Mouse (Mus musculus) CH12.LX (cell line): Measurements from ENCODE around the gene Mrtfa.

Source experiments
- BHLHE40 ChIP-seq: IDR thresholded peaks from 2 replicates; pipeline ENCODE4 v1.6.1; 2011; ENCODE audit warnings: mild to moderate bottlenecking, low read depth, low read length, improper control_type of control experiment
- CHD2 ChIP-seq: IDR thresholded peaks from 2 replicates; pipeline ENCODE4 v1.6.1; 2011; ENCODE audit warnings: low read length, improper control_type of control experiment
- CTCF ChIP-seq, 2 experiments: IDR thresholded peaks in 1 of 2; conservative IDR thresholded peaks in 1 of 2; 2 replicates each; pipeline ENCODE4 v1.5.1; 2011 to 2012; ENCODE audit warnings: low read depth in 2 of 2, low read length in 2 of 2, improper control_type of control experiment in 1 of 2, inconsistent platforms in 1 of 2, mild to moderate bottlenecking in 1 of 2, moderate library complexity in 1 of 2
- EP300 ChIP-seq: IDR thresholded peaks from 2 replicates; pipeline ENCODE4 v1.6.1; 2011; ENCODE audit warnings: low read length, improper control_type of control experiment
- ETS1 ChIP-seq: conservative IDR thresholded peaks from 2 replicates; pipeline ENCODE4 v1.6.1; 2012; ENCODE audit warnings: low read depth, mild to moderate bottlenecking, inconsistent platforms, low read length, improper control_type of control experiment, moderate library complexity
- MAFK ChIP-seq: IDR thresholded peaks from 2 replicates; pipeline ENCODE4 v1.6.1; 2011; ENCODE audit warnings: low read length, improper control_type of control experiment; ENCODE audit not compliant: insufficient replicate concordance
- MXI1 ChIP-seq: IDR thresholded peaks from 2 replicates; pipeline ENCODE4 v1.6.1; 2011; ENCODE audit warnings: mild to moderate bottlenecking, low read depth, low read length, improper control_type of control experiment
- NELFE ChIP-seq: IDR thresholded peaks from 2 replicates; pipeline ENCODE4 v1.6.1; 2011; ENCODE audit warnings: low read depth, low read length, improper control_type of control experiment
- NRF1 ChIP-seq: IDR thresholded peaks from 2 replicates; pipeline ENCODE4 v1.6.1; 2014; ENCODE audit warnings: low read depth, mild to moderate bottlenecking, inconsistent platforms, low read length, improper control_type of control experiment, moderate library complexity
- POLR2A ChIP-seq: IDR thresholded peaks from 2 replicates; pipeline ENCODE4 v1.6.1; 2011; ENCODE audit warnings: low read depth, mild to moderate bottlenecking, improper control_type of control experiment, low read length
- RAD21 ChIP-seq: IDR thresholded peaks from 2 replicates; pipeline ENCODE4 v1.6.1; 2011; ENCODE audit warnings: low read depth, mild to moderate bottlenecking, low read length, improper control_type of control experiment, moderate library complexity
- TBP ChIP-seq: conservative IDR thresholded peaks from 2 replicates; pipeline ENCODE4 v1.6.1; 2011; ENCODE audit warnings: low read depth, low read length, improper control_type of control experiment
- TCF12 ChIP-seq: IDR thresholded peaks from 2 replicates; pipeline ENCODE4 v1.6.1; 2014; ENCODE audit warnings: low read depth, mild to moderate bottlenecking, inconsistent platforms, low read length, improper control_type of control experiment

DNA sequence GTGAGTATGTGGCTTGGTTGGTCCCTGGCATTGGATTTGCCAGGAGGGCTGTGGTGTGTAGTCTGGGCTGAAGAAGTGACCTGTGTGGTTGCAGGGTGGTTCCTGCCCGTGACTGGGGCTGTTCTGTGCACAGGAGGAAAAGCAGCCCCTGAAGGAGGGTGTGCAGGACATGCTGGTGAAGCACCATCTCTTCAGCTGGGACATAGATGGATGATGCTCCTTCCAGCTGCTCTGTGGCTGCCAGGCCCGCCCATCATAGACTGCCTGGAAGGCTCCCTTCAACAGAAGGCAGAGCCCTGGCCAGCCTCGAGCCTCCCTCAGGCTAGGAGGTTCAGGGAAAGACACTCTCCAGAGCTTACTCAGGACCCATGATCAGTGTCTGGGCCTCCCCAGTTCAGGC is 179.0 kb downstream of the Mrtfa start:
- no peak for TF ChIP-seq CTCF (conservative IDR thresholded peaks at IDR 0.05 in 1 of 2, IDR thresholded peaks at IDR 0.05 in 1 of 2; ENCODE audit: low read depth in 2 of 2, low read length in 2 of 2)
- TF ChIP-seq TBP = no peak
- TF ChIP-seq NRF1 = no peak
- TF ChIP-seq POLR2A = no peak
- no peak for TF ChIP-seq MXI1
- TF ChIP-seq EP300 = no peak
- no peak for TF ChIP-seq NELFE
- no peak for TF ChIP-seq CHD2
- no peak for TF ChIP-seq MAFK
- TF ChIP-seq ETS1 = no peak
- no peak for TF ChIP-seq BHLHE40
- TF ChIP-seq RAD21 = no peak
- TF ChIP-seq TCF12 = no peak
